ENCODE assay signal across 17 mouse cellular contexts in genomic region chr15:49555793-49556192, GRCm38 (mm10).
DNase-seq lines count a peak whose midpoint lies in the region; ATAC-seq and TF ChIP-seq lines count a peak whose summit lies in the region.
"Had no signal": no experiment of that assay in that cellular context is flagged by ENCODE, and none has a peak within 500 bp of the region (broad histone marks: within the 10 kb centered on the region; RNA-seq: fewer than 3 reads in every experiment).

No protein-coding gene starts in this region.

- H3K27me3 ChIP-seq in heart, postnatal 0 days (ENCODE audit: control insufficient read depth, insufficient read depth, low read length): no peaks in the 10 kb centered on the region
- H3K27me3 ChIP-seq in midbrain, postnatal 0 days (ENCODE audit: insufficient read depth, low read length): no peaks in the 10 kb centered on the region
- H3K27me3 ChIP-seq in midbrain, embryonic 10.5 days (ENCODE audit: low read depth, poor library complexity, severe bottlenecking): no peaks in the 10 kb centered on the region
- no peaks in the 10 kb centered on the region for H3K27me3 ChIP-seq in neural tube, embryonic 15.5 days (replicated peaks)
- H3K27me3 ChIP-seq: hindbrain, embryonic 15.5 days; liver, embryonic 13.5 days; neural tube, embryonic 13.5 days had no signal

- no peak overlapping the region for H3K4me2 ChIP-seq in heart, postnatal 0 days (ENCODE audit: low read depth, low read length)
- no peak overlapping the region for H3K4me2 ChIP-seq in midbrain, postnatal 0 days (ENCODE audit: low read depth, low read length, poor library complexity, severe bottlenecking)
- no peak overlapping the region for H3K4me2 ChIP-seq in neural tube, embryonic 15.5 days
- H3K4me2 ChIP-seq: hindbrain, embryonic 15.5 days; liver, embryonic 13.5 days; neural tube, embryonic 13.5 days had no signal

- no peaks in the 10 kb centered on the region for H3K9me3 ChIP-seq in heart, postnatal 0 days (replicated peaks; ENCODE audit: control insufficient read depth, low read length)
- H3K9me3 ChIP-seq in midbrain, postnatal 0 days (ENCODE audit: low read length): no peaks in the 10 kb centered on the region
- H3K9me3 ChIP-seq in midbrain, embryonic 10.5 days (replicated peaks): no peaks in the 10 kb centered on the region
- H3K9me3 ChIP-seq in neural tube, embryonic 15.5 days (replicated peaks): no peaks in the 10 kb centered on the region
- H3K9me3 ChIP-seq: hindbrain, embryonic 15.5 days; liver, embryonic 13.5 days; neural tube, embryonic 13.5 days had no signal

- ATAC-seq in heart, postnatal 0 days (ENCODE audit: insufficient read depth, low read depth): no peak
- no peak for ATAC-seq in midbrain, postnatal 0 days (ENCODE audit: low FRiP score)
- no peak for ATAC-seq in neural tube, embryonic 15.5 days (ENCODE audit: low FRiP score)
- no peak for ATAC-seq in inflammation-experienced regulatory T-cells, adult 6 months
- ATAC-seq: activated CD4-positive, CD25-positive, alpha-beta regulatory T cell, adult 4 months; forebrain, embryonic 14.5 days; midbrain, embryonic 16.5 days had no signal

- no peak overlapping the region for H3K9ac ChIP-seq in heart, postnatal 0 days (replicated peaks; ENCODE audit: low read depth, low read length)
- H3K9ac ChIP-seq in midbrain, postnatal 0 days (replicated peaks; ENCODE audit: low read length, poor library complexity, severe bottlenecking): no peak overlapping the region
- H3K9ac ChIP-seq in neural tube, embryonic 15.5 days (replicated peaks): no peak overlapping the region
- H3K9ac ChIP-seq: hindbrain, embryonic 15.5 days; liver, embryonic 13.5 days; neural tube, embryonic 13.5 days had no signal

- no peak for TF ChIP-seq EP300 in heart, postnatal 0 days (IDR thresholded peaks at IDR 0.05; ENCODE audit: low read depth)

- no peak overlapping the region for H3K27ac ChIP-seq in heart, postnatal 0 days (ENCODE audit: low read depth)
- H3K27ac ChIP-seq in midbrain, postnatal 0 days (ENCODE audit: low read depth, low read length): no peak overlapping the region
- no peak overlapping the region for H3K27ac ChIP-seq in midbrain, embryonic 10.5 days (replicated peaks)
- no peak overlapping the region for H3K27ac ChIP-seq in neural tube, embryonic 15.5 days (replicated peaks)
- H3K27ac ChIP-seq: hindbrain, embryonic 15.5 days; liver, embryonic 13.5 days; neural tube, embryonic 13.5 days had no signal

- 23% methylated on average over 2 of the region's 2 CpGs for WGBS in heart, postnatal 0 days
- WGBS in midbrain, postnatal 0 days: 31% methylated on average over 2 of the region's 2 CpGs
- WGBS in midbrain, embryonic 10.5 days: 32% methylated on average over 2 of the region's 2 CpGs
- 36% methylated on average over 2 of the region's 2 CpGs for WGBS in neural tube, embryonic 15.5 days

- no peaks in the 10 kb centered on the region for H3K36me3 ChIP-seq in heart, postnatal 0 days (replicated peaks; ENCODE audit: control insufficient read depth, insufficient read depth, low read length)
- no peaks in the 10 kb centered on the region for H3K36me3 ChIP-seq in midbrain, postnatal 0 days (ENCODE audit: insufficient read depth, low read length)
- no peaks in the 10 kb centered on the region for H3K36me3 ChIP-seq in midbrain, embryonic 10.5 days
- H3K36me3 ChIP-seq in neural tube, embryonic 15.5 days: no peaks in the 10 kb centered on the region
- H3K36me3 ChIP-seq: hindbrain, embryonic 15.5 days; liver, embryonic 13.5 days; neural tube, embryonic 13.5 days had no signal

- DNase-seq in heart, postnatal 0 days (ENCODE audit: low spot score): no peak
- DNase-seq in heart, postnatal 4 days: no peak
- no peak for DNase-seq in midbrain, postnatal 0 days (ENCODE audit: low spot score)
- no peak for DNase-seq in midbrain, embryonic 10.5 days (ENCODE audit: low spot score)
- DNase-seq in R1 (ENCODE audit: low read depth, low spot score): peak; percentile 9
- peak; percentile 4 for DNase-seq in naive thymus-derived CD4-positive, alpha-beta T cell, adult 2 months (ENCODE audit: low read depth)
- DNase-seq: cerebellum, postnatal 36 days; gastrocnemius, postnatal 25 days; liver, embryonic 13.5 days; lung, postnatal 36 days had no signal

- no peaks in the 10 kb centered on the region for H3K4me1 ChIP-seq in heart, postnatal 0 days (ENCODE audit: control insufficient read depth, insufficient read depth)
- no peaks in the 10 kb centered on the region for H3K4me1 ChIP-seq in midbrain, postnatal 0 days (ENCODE audit: insufficient read depth, low read length)
- no peaks in the 10 kb centered on the region for H3K4me1 ChIP-seq in midbrain, embryonic 10.5 days
- H3K4me1 ChIP-seq in neural tube, embryonic 15.5 days: no peaks in the 10 kb centered on the region
- H3K4me1 ChIP-seq: hindbrain, embryonic 15.5 days; liver, embryonic 13.5 days; neural tube, embryonic 13.5 days had no signal

- TF ChIP-seq CTCF in heart, postnatal 0 days (IDR thresholded peaks at IDR 0.05; ENCODE audit: low read depth): peak; percentile 33
- TF ChIP-seq CTCF in midbrain, postnatal 0 days (IDR thresholded peaks at IDR 0.05): peak; percentile 40

- H3K4me3 ChIP-seq in heart, postnatal 0 days (ENCODE audit: low read depth, low read length): no peak overlapping the region
- H3K4me3 ChIP-seq in midbrain, postnatal 0 days (ENCODE audit: low read depth, low read length): no peak overlapping the region
- no peak overlapping the region for H3K4me3 ChIP-seq in midbrain, embryonic 10.5 days
- no peak overlapping the region for H3K4me3 ChIP-seq in neural tube, embryonic 15.5 days (replicated peaks)
- H3K4me3 ChIP-seq: hindbrain, embryonic 15.5 days; liver, embryonic 13.5 days; neural tube, embryonic 13.5 days had no signal

Comparison
In these comparisons a context has a peak if more than half of its experiments do, and no peak if none do; other contexts are left out.
1. DNase-seq: peak in R1 (single experiment) and naive thymus-derived CD4-positive, alpha-beta T cell, adult 2 months (single experiment); none in heart, postnatal 0 days (single experiment), heart, postnatal 4 days (single experiment), midbrain, postnatal 0 days (single experiment) and midbrain, embryonic 10.5 days (single experiment).